Mouse (Mus musculus): ENCODE data around the gene Dennd1c. TPM values are rescaled to one million over a fixed set of nuclear protein-coding genes. Genes with fewer than 3 reads are reported as not detected.

The Dennd1c gene
- polyA plus RNA-seq, 1 experiment = not detected

- peaks cover 2% of the 10 kb centered on the region; the same call in 1 of the 2 replicates for H3K4me1 ChIP-seq (ENCODE audit: control insufficient read depth, insufficient read depth, low read length)
- no peak overlapping the region for H3K4me3 ChIP-seq (ENCODE audit: insufficient read depth, low read depth, low read length)
- WGBS = 97% methylated on average over 1 of the region's 1 CpGs
- H3K27ac ChIP-seq (ENCODE audit: insufficient read depth, low read depth, low read length) = no peak overlapping the region
- TF ChIP-seq POLR2A (IDR thresholded peaks at IDR 0.05; ENCODE audit: insufficient read depth, low read depth, low read length) = no peak
Observed at GRCm38 (mm10) chr17:57110005-57110404, 31.7 kb upstream of the Dennd1c start.

- Histone ChIP-seq H3K27ac (ENCODE audit: insufficient read depth, low read depth, low read length) (no peak overlapping the region), H3K4me3 (ENCODE audit: insufficient read depth, low read depth, low read length) (no peak overlapping the region), H3K4me1 (ENCODE audit: control insufficient read depth, insufficient read depth, low read length) (peaks cover 2% of the 10 kb centered on the region; the same call in 1 of the 2 replicates)
- TF ChIP-seq POLR2A (IDR thresholded peaks at IDR 0.05; ENCODE audit: insufficient read depth, low read depth, low read length) = no peak
- no peak for TF ChIP-seq CTCF (IDR thresholded peaks at IDR 0.05; ENCODE audit: insufficient read depth, low read depth, low read length)
- WGBS = 75% methylated on average over 5 of the region's 5 CpGs
Observed at GRCm38 (mm10) chr17:57108666-57109171, 30.4 kb upstream of the Dennd1c start.

DNA sequence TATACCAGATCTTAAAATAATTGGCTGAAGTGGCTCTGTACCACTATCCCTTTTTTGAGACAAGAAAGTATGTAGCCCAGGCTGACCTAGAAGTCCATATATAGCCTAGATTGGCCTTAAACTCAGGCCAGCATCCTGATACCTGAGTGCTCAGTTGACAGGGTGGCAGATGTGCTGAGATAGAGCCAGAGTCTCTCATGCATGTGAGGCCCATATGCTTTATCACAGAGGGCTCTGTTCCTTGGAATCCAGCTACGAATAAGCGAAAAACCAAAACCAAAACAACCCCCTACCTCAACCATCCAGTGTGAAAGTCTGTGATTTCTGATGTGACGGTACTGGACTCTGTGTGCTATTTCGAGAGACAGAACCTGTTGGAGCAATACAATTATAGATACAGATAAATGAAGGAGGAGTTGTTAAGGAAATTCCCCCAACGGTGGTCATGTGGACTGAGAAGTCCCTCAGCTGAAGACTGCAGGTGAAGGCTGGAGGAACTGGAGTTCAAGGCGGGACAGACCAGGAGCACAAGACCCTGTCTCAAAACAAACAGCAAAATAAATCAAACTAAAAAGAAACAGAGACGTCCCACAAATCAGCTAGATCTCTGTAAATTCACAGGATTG lies 29.8 kb upstream of the Dennd1c start:
- no peak overlapping the region for H3K27ac ChIP-seq (ENCODE audit: insufficient read depth, low read depth, low read length)
- no peak overlapping the region for H3K4me3 ChIP-seq (ENCODE audit: insufficient read depth, low read depth, low read length)
- peaks cover 2% of the 10 kb centered on the region; the same call in 1 of the 2 replicates for H3K4me1 ChIP-seq (ENCODE audit: control insufficient read depth, insufficient read depth, low read length)
- TF ChIP-seq POLR2A (IDR thresholded peaks at IDR 0.05; ENCODE audit: insufficient read depth, low read depth, low read length) (no peak), CTCF (IDR thresholded peaks at IDR 0.05; ENCODE audit: insufficient read depth, low read depth, low read length) (no peak)
- 94% methylated on average over 7 of the region's 7 CpGs for WGBS

- H3K27ac ChIP-seq (ENCODE audit: insufficient read depth, low read depth, low read length) = no peak overlapping the region
- TF ChIP-seq POLR2A (IDR thresholded peaks at IDR 0.05; ENCODE audit: insufficient read depth, low read depth, low read length) (no peak), CTCF (IDR thresholded peaks at IDR 0.05; ENCODE audit: insufficient read depth, low read depth, low read length) (no peak)
- no peak overlapping the region for H3K4me3 ChIP-seq (ENCODE audit: insufficient read depth, low read depth, low read length)
- H3K4me1 ChIP-seq (ENCODE audit: control insufficient read depth, insufficient read depth, low read length) = peaks cover 2% of the 10 kb centered on the region; the same call in 1 of the 2 replicates
- 94% methylated on average over 5 of the region's 5 CpGs for WGBS
Observed at GRCm38 (mm10) chr17:57107064-57107463, 28.8 kb upstream of the Dennd1c start.

DNA sequence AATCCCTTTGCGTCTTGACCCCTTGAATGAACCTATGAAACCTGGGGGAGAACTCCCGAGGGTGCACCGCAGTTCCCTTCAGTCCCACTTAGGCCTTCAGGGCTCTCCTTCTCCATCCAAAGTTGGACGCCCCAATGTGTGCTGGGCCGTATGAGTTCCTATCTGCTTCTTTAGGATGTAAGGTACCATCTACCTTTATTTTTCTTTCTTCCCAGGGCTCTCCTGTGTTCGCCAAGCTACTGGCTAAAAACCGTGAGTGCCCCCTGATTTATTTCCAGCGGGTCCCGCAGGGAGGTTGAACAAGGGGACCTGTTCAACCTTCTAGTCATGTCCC lies 27.7 kb upstream of the Dennd1c start:
- peak overlapping the region; percentile 22; the same call in 1 of the 2 replicates for H3K4me3 ChIP-seq (ENCODE audit: insufficient read depth, low read depth, low read length)
- H3K4me1 ChIP-seq (ENCODE audit: control insufficient read depth, insufficient read depth, low read length) = peaks cover 2% of the 10 kb centered on the region; the same call in 1 of the 2 replicates
- no peak for TF ChIP-seq CTCF (IDR thresholded peaks at IDR 0.05; ENCODE audit: insufficient read depth, low read depth, low read length)
- TF ChIP-seq POLR2A (IDR thresholded peaks at IDR 0.05; ENCODE audit: insufficient read depth, low read depth, low read length) = no peak
- H3K27ac ChIP-seq (ENCODE audit: insufficient read depth, low read depth, low read length) = no peak overlapping the region
- 33% methylated on average over 9 of the region's 9 CpGs for WGBS

DNA sequence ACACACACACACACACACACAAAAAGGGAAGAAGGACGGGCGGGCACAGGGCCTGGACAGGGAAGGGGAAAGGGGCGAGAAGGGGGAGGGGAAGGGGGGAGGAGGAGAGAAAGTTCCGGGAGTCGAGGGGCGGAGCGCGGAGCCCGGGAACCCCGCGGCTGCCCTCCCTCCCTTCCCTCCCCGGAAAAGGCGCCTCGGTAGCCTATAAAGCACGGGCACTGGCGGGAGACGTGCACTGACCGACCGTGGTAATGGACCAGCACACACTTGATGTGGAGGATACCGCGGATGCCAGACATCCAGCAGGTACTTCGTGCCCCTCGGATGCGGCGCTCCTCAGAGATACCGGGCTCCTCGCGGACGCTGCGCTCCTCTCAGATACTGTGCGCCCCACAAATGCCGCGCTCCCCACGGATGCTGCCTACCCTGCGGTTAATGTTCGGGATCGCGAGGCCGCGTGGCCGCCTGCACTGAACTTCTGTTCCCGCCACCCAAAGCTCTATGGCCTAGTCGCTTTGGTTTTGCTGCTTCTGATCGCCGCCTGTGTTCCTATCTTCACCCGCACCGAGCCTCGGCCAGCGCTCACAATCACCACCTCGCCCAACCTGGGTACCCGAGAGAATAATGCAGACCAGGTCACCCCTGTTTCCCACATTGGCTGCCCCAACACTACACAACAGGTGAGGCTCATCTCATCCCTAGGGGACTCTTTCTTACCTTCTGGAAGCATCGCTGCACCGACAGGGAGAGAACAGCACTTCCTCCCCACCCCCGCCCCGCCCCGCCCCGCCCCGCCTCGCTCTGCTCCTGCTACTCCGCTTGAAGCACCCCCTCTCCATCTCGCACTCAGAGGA lies 27.1 kb upstream of the Dennd1c start, which contains the start of gene Tnfsf9:
TSS of gene Tnfsf9 (plus strand) at position 145 of the 854 bp plus-strand sequence.
- Histone ChIP-seq H3K4me3 (ENCODE audit: insufficient read depth, low read depth, low read length) (peak within 1 kb of the TSS; percentile 80), H3K4me1 (ENCODE audit: control insufficient read depth, insufficient read depth, low read length) (peaks cover 2% of the 10 kb centered on the region; the same call in 1 of the 2 replicates), H3K27ac (ENCODE audit: insufficient read depth, low read depth, low read length) (no peak within 1 kb of the TSS)
- under 1% methylated on average over 55 of the region's 61 CpGs for WGBS
- no peak for TF ChIP-seq POLR2A (IDR thresholded peaks at IDR 0.05; ENCODE audit: insufficient read depth, low read depth, low read length)
- TF ChIP-seq CTCF (IDR thresholded peaks at IDR 0.05; ENCODE audit: insufficient read depth, low read depth, low read length) = no peak

DNA sequence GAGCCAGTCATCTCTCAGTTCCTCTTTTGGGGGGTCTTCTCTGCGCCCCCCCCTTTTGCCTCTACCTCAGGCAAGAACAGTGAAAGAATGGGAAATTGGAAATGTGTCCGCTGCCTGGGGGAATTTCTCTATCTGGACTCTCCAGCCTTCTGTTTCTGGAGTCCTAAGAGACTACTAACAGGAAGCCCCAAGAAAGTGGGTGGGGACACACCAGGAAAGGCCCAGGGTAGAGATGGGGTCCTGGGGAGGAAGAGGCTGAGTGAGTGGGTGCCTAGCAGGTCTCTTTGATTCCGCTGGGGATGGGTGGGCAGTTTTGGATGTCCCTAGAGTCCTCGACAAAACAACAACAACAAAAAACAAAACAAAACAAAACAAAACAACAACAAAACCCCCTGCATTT lies 26.2 kb upstream of the Dennd1c start:
- 65% methylated on average over 4 of the region's 4 CpGs for WGBS
- H3K4me1 ChIP-seq (ENCODE audit: control insufficient read depth, insufficient read depth, low read length) = peaks cover 2% of the 10 kb centered on the region; the same call in 1 of the 2 replicates
- TF ChIP-seq CTCF (IDR thresholded peaks at IDR 0.05; ENCODE audit: insufficient read depth, low read depth, low read length) = no peak
- TF ChIP-seq POLR2A (IDR thresholded peaks at IDR 0.05; ENCODE audit: insufficient read depth, low read depth, low read length) = no peak
- H3K4me3 ChIP-seq (ENCODE audit: insufficient read depth, low read depth, low read length) = no peak overlapping the region
- H3K27ac ChIP-seq (ENCODE audit: insufficient read depth, low read depth, low read length) = no peak overlapping the region

DNA sequence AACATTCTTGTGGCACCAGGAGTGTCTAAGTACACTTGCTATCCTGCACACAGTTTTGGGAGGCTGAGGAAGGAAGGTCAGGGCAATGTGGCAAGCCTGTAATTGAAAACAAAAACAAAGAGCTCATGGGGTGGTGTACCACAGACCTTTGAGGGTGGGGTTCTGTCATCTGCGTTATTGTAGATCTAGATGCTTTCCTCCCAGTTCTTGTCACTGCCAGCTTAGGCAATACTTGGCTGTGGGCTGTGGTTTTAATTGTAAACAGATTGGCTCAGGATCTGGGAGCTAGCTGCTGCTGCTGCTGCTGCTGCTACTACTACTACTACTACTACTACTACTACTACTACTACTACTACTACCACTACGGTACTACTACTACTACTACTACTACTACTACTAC lies 24.0 kb upstream of the Dennd1c start:
- 81% methylated on average over 2 of the region's 2 CpGs for whole genome bisulfite sequencing
- Histone ChIP-seq H3K4me1 (ENCODE audit: control insufficient read depth, insufficient read depth, low read length) (peaks cover 2% of the 10 kb centered on the region; the same call in 1 of the 2 replicates), H3K27ac (ENCODE audit: insufficient read depth, low read depth, low read length) (no peak overlapping the region), H3K4me3 (ENCODE audit: insufficient read depth, low read depth, low read length) (no peak overlapping the region)
- no peak for TF ChIP-seq POLR2A (IDR thresholded peaks at IDR 0.05; ENCODE audit: insufficient read depth, low read depth, low read length)
- no peak for TF ChIP-seq CTCF (IDR thresholded peaks at IDR 0.05; ENCODE audit: insufficient read depth, low read depth, low read length)
